Mouse (Mus musculus) forebrain, embryonic 14.5 days (tissue): ENCODE measurements around the gene Rdh5. TPM values are rescaled to one million over a fixed set of nuclear protein-coding genes. Genes with fewer than 3 reads are reported as not detected.

Experiments
- ATAC-seq: fragments of 200-750 bp; cut with Nextera tagmentation; 2 replicates; pipeline ENCODE4 v1.8.0; 2017; ENCODE audit warnings: mild to moderate bottlenecking, moderate library complexity
- DNase-seq: peaks from one replicate; pipeline ENCODE4 v3.0.0-alpha.2; 2015; ENCODE audit warnings: low spot score
- H3K27ac ChIP-seq: fragments of 300-500 bp; sonication (generic); 2 replicates; pipeline ENCODE4 v1.5.1; 2014; ENCODE audit warnings: low read depth, mild to moderate bottlenecking, control low read depth, low read length, moderate library complexity
- H3K27me3 ChIP-seq: fragments of 300-500 bp; sonication (generic); replicated peaks from 2 replicates; pipeline ENCODE4 v1.6.1; 2014; ENCODE audit warnings: low read length, control low read depth, mixed read lengths; ENCODE audit not compliant: control insufficient read depth, insufficient read depth
- H3K36me3 ChIP-seq: fragments of 300-500 bp; sonication (generic); 2 replicates; pipeline ENCODE4 v1.6.1; 2014; ENCODE audit warnings: low read length, control low read depth; ENCODE audit not compliant: control insufficient read depth, insufficient read depth
- H3K4me1 ChIP-seq: fragments of 300-500 bp; sonication (generic); 2 replicates; pipeline ENCODE4 v1.6.1; 2014; ENCODE audit warnings: antibody characterized with exemption, low read length, control low read depth; ENCODE audit not compliant: control insufficient read depth, insufficient read depth
- H3K4me2 ChIP-seq: fragments of 300-500 bp; sonication (generic); 2 replicates; pipeline ENCODE4 v1.6.1; 2014; ENCODE audit warnings: mild to moderate bottlenecking, control low read depth, low read length
- H3K4me3 ChIP-seq: fragments of 300-500 bp; sonication (generic); 2 replicates; pipeline ENCODE4 v1.5.1; 2014; ENCODE audit warnings: low read depth, low read length, control low read depth
- H3K9ac ChIP-seq: fragments of 300-500 bp; sonication (generic); 2 replicates; pipeline ENCODE4 v1.6.1; 2014; ENCODE audit warnings: mild to moderate bottlenecking, low read length, control low read depth, moderate library complexity
- H3K9me3 ChIP-seq: fragments of 300-500 bp; sonication (generic); replicated peaks from 2 replicates; pipeline ENCODE4 v1.6.1; 2016; ENCODE audit warnings: low read length, control low read depth, mixed read lengths; ENCODE audit not compliant: control insufficient read depth
- WGBS: fragments of 180-500 bp; shearing (Covaris S2); extraction: QIAGEN DNeasy Blood & Tissue Kit; methylation state at CpG from one replicate; pipeline ENCODE4 v1.1.7; 2014; 5-methylcytosine and 5-hydroxymethylcytosine counted together
- polyA plus RNA-seq: library from polyadenylated mRNA; unstranded; fragments of >200 nt; fragmentation: Nextera tagmentation; extraction: Ambion mirVana; gene quantifications from 2 replicates; pipeline ENCODE4 v1.2.1, GENCODE M21; 2014

The Rdh5 gene
- polyA plus RNA-seq, 1 experiment from 2014 or later: 8.8 TPM

GRCm38 (mm10) chr10:128933976-128934721, 11.5 kb upstream of the Rdh5 start:
- WGBS: 2% methylated on average over 21 of the region's 21 CpGs
- peak; percentile 35 for ATAC-seq
- Histone ChIP-seq H3K27me3 (peaks cover 41% of the 10 kb centered on the region), H3K9ac (peak overlapping the region; percentile 54), H3K4me3 (peak overlapping the region; percentile 38), H3K9me3 (no peaks in the 10 kb centered on the region), H3K27ac (no peak overlapping the region), H3K4me1 (peaks cover 6% of the 10 kb centered on the region; the same call in 1 of the 2 replicates), H3K36me3 (no peaks in the 10 kb centered on the region), H3K4me2 (peak overlapping the region; percentile 69)
- DNase-seq: no peak

- Histone ChIP-seq H3K4me2 (peak within 1 kb of the TSS; percentile 69), H3K4me1 (peaks cover 6% of the 10 kb centered on the region; the same call in 1 of the 2 replicates), H3K9ac (peak within 1 kb of the TSS; percentile 54), H3K27ac (no peak within 1 kb of the TSS), H3K4me3 (peak within 1 kb of the TSS; percentile 38), H3K27me3 (peaks cover 41% of the 10 kb centered on the region), H3K9me3 (no peaks in the 10 kb centered on the region), H3K36me3 (no peaks in the 10 kb centered on the region)
- peak; percentile 77 for ATAC-seq
- DNase-seq: peak; percentile 41
- under 1% methylated on average over 26 of the region's 26 CpGs for WGBS
Observed at GRCm38 (mm10) chr10:128933574-128933973, 10.9 kb upstream of the Rdh5 start, which contains the start of gene Itga7. Gene Itga7, plus strand, starts transcription at chr10:128933818.

- no peaks in the 10 kb centered on the region for H3K36me3 ChIP-seq
- no peak for DNase-seq
- H3K27me3 ChIP-seq: peaks cover 41% of the 10 kb centered on the region
- no peak overlapping the region for H3K27ac ChIP-seq
- 75% methylated on average over 2 of the region's 2 CpGs for WGBS
- no peak for ATAC-seq
- no peaks in the 10 kb centered on the region for H3K9me3 ChIP-seq
- H3K4me1 ChIP-seq: peaks cover 10% of the 10 kb centered on the region; the same call in 1 of the 2 replicates
- no peak overlapping the region for H3K4me3 ChIP-seq
- H3K4me2 ChIP-seq: no peak overlapping the region
- no peak overlapping the region for H3K9ac ChIP-seq
Observed at GRCm38 (mm10) chr10:128931441-128931840, 8.8 kb upstream of the Rdh5 start.

- Histone ChIP-seq H3K9me3 (no peaks in the 10 kb centered on the region), H3K4me1 (peaks cover 10% of the 10 kb centered on the region; the same call in 1 of the 2 replicates), H3K27ac (no peak overlapping the region), H3K9ac (no peak overlapping the region), H3K4me3 (no peak overlapping the region), H3K27me3 (peaks cover 31% of the 10 kb centered on the region), H3K4me2 (no peak overlapping the region), H3K36me3 (no peaks in the 10 kb centered on the region)
- WGBS: 48% methylated on average over 7 of the region's 7 CpGs
- ATAC-seq (no peak; the same call in 1 of the 2 replicates), DNase-seq (peak; percentile 41)
Observed at GRCm38 (mm10) chr10:128929638-128930378, 7.1 kb upstream of the Rdh5 start.

- 11% methylated on average over 4 of the region's 4 CpGs for WGBS
- peak; percentile 46 for DNase-seq
- H3K4me3 ChIP-seq: no peak overlapping the region
- no peak overlapping the region for H3K4me2 ChIP-seq
- peaks cover 21% of the 10 kb centered on the region for H3K27me3 ChIP-seq
- no peak overlapping the region for H3K27ac ChIP-seq
- peaks cover 12% of the 10 kb centered on the region for H3K4me1 ChIP-seq
- no peak overlapping the region for H3K9ac ChIP-seq
- H3K9me3 ChIP-seq: no peaks in the 10 kb centered on the region
- no peaks in the 10 kb centered on the region for H3K36me3 ChIP-seq
- ATAC-seq: no peak
Observed at GRCm38 (mm10) chr10:128928356-128928755, 5.7 kb upstream of the Rdh5 start.

GRCm38 (mm10) chr10:128923935-128924334, 1.2 kb upstream of the Rdh5 start, which contains the start of gene Bloc1s1:
Gene Bloc1s1, minus strand, starts transcription at chr10:128924035.
- ATAC-seq: no peak
- H3K4me1 ChIP-seq: peaks cover 20% of the 10 kb centered on the region

GRCm38 (mm10) chr10:128923013-128923691, 464 bp upstream of the Rdh5 start:
- Histone ChIP-seq H3K9me3 (no peaks in the 10 kb centered on the region), H3K27ac (peak overlapping the region; percentile 86), H3K27me3 (no peaks in the 10 kb centered on the region), H3K9ac (peak overlapping the region; percentile 73), H3K4me2 (peak overlapping the region; percentile 62), H3K4me3 (peak overlapping the region; percentile 63), H3K36me3 (0 out of 2 replicates have a peak, but pooled peaks cover under 1% of the 10 kb centered on the region), H3K4me1 (peaks cover 18% of the 10 kb centered on the region)
- DNase-seq: peak; percentile 97
- ATAC-seq: peak; percentile 99
- WGBS: 0% methylated on average over 42 of the region's 42 CpGs

More at GRCm38 (mm10) chr10:128923935-128924334, 1.2 kb upstream of the Rdh5 start, which contains the start of gene Bloc1s1:
- no peak for DNase-seq
- 64% methylated on average over 9 of the region's 9 CpGs for WGBS
- H3K4me2 ChIP-seq: peak within 1 kb of the TSS; percentile 62
- no peaks in the 10 kb centered on the region for H3K36me3 ChIP-seq
- H3K9ac ChIP-seq: peak within 1 kb of the TSS; percentile 73
- no peaks in the 10 kb centered on the region for H3K27me3 ChIP-seq
- peak within 1 kb of the TSS; percentile 63 for H3K4me3 ChIP-seq
- no peaks in the 10 kb centered on the region for H3K9me3 ChIP-seq
- peak within 1 kb of the TSS; percentile 86 for H3K27ac ChIP-seq
